Mouse (Mus musculus) inflammation-experienced regulatory T-cells, adult 6 months (primary cell): ENCODE measurements around the gene Kcna2. TPM values are rescaled to one million over a fixed set of nuclear protein-coding genes. Genes with fewer than 3 reads are reported as not detected.

Experiments
- ATAC-seq: one replicate; pipeline ENCODE4 v1.8.0; 2017
- polyA plus RNA-seq, 3 experiments: library from polyadenylated mRNA; unstranded; fragments of 100-300 nt; shearing (Covaris generic); gene quantifications; one replicate each; pipeline ENCODE4 v1.2.1; 2017

Gene Kcna2
- polyA plus RNA-seq, 3 experiments from 2014 or later, result 0.06 to 0.38 (median 0.28) TPM

DNA sequence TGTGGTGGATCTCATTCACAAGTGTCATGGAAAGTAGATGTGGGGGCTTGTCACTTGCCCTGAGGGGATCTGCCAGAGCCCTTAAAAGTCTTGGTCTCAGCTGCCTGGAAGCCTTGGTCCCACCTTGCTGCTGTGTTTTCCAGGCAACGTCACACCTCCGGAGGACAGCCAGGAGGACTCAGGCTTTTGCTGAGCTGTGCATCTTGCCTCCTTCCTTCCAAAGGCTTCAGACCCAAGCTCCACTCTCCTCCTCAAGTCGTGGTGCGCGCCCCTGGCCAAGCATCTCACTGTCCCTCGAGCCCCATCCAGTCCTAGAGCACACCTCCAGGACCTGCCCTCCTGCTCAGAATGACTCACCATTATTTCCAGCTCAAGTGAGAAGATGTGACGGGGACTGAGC, 2.1 kb downstream of the Kcna2 start:
- no peak for ATAC-seq

DNA sequence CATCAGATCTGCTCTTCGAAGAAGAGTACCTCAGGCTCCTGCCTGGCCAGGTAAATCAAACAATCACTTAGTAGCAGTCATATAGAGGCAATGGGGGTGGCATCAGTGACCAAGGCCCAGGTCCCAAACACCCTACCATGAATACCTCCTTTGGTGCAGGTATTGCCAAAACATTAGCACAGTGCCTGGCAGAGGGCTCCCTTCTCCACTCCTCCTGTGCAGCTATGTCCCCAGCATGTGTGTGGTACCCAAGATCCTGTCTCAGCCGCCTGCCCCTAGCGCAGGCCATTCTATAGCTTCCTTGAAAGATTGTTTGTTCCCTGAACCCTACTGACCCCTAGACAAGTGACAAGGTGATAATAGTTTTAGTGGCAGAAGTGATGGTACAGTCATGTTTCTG, 2.5 kb downstream of the Kcna2 start:
- ATAC-seq, result no peak

DNA sequence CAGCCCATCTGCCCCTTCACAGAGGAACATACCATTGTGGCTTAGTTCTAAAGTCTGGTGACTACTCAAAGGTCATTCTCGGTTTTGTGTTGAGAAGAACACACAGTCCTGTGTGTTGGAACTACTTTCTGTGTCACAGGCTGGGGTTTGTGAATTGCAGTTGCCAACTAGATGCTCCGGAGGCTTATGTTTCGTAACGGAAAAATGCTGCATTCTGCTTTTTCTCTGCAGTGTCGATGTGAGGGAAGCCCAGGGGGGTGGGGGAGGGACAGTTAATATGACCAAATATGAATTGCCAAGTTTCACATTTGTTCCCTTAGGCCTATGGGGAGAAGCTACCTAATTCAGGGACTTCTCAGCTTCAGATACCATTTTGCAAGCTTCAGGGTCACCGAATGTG, 5.0 kb downstream of the Kcna2 start:
- no peak for ATAC-seq

DNA sequence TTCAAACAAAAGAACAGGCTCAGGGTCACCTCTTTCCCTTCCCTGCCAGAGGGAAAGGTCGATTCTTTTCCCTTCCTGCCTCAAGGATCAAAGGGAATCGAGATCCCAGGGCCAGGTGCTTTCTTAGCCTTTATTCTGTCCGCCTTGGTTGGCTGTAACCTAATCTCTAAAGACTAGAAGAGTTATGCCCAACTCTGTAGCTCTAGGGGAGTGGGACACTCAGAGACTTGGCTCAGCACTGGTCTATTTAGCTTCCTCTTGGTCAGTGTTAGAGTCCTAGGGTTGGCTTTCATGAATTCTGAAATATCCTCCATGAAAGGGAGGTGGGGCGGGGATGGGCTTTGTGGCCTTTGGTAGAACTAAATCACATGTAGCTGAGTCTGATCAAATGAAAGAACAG, 11.6 kb downstream of the Kcna2 start:
- ATAC-seq, result no peak

DNA sequence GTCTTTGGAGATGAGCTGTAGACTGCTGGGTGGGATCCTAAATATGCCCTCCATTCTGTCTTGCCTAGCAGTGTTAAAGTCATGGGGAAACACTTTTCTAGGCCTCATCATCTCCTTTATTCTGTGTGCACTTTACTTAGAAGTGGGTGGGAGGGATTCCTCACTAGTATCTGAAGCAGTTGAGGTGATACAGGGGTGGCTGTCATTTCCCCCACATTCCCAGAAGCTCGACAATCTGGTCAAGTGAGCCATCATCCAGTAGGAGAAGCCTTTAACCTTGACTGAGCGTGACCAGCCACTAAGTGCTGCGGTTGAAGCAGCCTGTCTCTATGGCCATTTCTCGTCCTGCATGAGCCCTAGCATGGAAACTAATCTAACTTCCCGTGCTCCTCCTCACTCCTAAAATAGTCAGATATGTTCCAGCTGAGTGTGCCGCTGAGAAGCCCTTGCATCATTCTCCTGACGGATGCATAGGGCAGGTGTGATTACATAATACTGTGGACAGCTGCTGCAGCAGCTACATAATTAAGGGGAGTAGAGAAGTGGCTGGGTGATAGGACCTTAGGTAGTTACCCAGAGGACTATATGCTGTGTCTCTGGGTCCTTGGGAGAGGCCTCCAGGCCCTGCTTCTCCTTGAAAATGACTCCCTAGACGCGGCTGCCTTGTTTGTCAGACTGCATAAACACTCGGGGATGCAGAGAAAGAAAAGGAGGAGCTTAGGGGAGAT, 12.2 kb downstream of the Kcna2 start:
- ATAC-seq, result no peak

DNA sequence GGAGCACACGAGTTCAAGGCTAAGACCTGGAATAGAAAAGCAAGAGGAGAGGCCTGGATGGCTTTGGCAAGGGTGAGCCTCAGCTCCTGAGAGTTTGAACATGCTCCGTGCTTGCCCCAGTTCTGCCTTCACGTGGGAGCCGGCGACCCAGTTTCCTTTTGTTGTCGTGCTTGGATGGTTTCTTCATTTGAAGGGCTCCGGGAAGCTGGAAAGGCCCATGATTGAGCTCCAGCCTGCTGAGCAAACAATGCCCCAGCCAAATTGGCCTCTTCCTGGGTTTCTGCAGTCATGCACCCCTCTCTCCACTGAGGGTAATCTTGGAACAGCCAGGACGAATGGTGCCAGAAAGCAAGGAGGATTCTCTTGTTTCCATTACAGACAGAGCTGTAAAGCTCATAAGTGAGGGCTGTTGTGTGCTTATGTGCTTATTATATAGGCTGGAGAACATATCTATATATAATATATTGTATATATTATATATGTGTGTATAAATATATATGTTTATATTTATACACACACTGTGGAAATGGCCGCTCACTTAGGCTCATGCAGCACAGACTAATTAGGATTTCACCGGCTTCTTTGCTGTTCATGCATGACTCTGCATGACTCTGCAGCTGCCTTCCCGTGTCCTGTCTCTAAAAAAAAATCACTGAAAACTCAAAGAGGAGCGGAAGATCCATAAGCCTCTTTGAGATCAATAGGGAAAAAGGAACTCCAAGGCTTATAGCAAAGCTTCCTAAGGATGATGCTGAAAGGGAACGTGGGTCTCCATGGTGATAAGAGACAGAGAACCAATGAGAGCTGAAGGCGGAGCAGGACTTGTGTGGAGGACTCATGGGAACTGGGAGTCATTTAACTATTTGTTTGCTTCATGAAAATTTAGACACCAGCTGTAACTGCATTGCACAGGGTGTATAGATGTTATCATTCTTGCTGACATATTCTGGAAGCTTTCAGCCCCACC, 13.1 kb downstream of the Kcna2 start:
- ATAC-seq, result no peak

DNA sequence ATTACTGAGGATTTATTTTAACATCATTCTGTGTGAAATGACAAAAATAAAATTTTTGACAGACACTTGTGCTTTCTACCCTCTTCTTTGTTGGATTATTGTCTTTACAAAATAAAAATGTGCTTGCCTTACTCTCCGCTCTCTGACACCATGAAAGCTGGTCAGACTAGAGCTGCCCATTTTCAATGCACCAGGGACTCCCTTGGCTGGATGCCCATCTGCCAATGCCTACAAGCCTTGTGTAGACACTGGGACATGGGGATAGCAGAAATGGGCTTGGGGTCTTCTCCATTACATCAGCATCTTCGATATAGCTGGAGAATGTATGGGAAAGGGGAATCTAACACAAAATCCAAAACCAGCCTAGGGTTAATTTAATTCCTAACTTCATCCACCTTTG, 14.0 kb downstream of the Kcna2 start:
- no peak for ATAC-seq

DNA sequence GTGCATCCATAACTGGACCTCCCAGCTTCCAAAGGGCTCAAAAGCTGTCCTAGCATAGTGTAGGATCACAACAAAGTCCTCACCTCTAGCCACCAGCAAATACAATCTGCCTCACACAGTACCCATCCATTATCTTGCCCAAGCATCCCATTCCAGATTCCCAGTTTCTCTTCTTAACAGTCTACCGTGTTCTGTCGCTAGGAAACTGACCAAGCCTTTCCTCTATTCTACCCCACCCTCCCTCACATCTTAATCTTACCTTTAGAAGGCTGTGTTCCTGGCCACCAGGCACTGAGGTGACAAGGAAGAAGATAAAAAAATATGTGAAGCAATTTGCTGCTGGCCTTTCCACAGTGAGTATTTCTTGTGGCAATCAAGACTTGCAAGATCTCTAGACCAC, 14.8 kb downstream of the Kcna2 start:
- no peak for ATAC-seq

DNA sequence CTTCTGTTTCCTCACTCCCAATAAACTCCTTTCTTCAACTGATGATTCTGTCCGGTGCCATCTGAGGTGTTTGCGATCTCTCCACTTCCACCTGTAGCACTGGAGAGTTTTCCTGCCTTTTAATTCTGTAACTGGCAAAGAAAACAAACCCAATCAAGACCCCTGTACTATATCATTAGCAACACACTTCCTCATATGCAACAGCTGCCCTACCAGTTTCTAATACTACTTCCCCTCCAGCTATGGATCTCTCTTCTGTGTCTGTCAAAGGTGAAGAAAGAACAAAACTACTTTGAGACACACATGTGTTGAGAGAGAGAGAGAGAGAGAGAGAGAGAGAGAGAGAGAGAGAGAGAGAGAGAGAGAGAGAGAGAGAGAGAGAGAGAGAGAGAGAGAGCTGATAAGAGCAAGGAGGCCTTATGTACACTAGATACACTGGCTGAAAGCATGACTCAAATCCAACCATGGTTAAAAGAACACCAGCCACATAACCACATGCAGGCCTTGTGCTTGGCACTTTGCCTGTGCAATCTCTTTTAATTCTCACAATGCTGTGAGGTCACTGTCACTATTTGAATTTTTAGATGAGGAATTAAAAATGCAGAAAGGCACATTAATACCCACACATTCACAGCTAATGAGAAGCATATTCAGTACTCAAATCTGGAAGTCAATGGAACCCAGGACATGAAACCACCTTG, 19.1 kb downstream of the Kcna2 start:
- ATAC-seq, result no peak

DNA sequence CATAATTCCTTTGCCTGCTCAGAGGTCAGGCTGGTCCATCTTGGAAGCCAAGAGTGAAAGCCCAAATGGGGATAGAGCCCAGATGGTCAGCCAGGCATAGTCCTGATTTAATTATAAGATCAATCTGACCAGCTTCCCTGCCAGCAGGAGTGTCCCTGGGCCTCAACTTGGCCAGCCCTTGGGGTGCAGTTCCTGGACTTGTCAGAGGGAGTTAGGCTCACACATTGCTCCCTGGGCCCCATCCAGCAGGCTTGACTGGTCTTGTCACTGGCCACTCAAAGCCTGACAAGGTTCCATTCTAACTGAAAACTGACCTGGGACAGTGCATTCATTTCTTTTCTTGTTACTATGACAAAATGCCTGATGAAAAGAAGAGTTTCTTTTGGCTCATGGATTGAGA, 21.4 kb downstream of the Kcna2 start:
- ATAC-seq, result no peak

DNA sequence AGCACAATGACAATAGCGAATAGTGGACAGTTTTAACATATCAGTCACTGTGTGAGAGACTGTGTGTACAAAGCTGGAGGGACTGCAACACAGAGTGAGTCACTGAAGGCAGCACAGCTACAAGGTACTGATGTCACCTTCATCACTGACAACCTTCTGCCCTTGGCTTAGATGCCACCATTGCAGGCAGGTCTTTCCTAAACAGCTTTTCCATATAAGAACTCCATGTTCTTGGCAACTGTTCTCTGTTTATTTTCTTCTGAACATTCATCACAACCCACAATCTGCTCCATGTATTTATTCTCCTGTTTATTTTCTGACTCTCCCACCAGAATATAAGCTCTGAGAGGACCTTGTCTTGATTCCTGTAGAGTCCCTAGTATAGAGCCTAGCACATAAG, 26.7 kb downstream of the Kcna2 start:
- ATAC-seq, result no peak

DNA sequence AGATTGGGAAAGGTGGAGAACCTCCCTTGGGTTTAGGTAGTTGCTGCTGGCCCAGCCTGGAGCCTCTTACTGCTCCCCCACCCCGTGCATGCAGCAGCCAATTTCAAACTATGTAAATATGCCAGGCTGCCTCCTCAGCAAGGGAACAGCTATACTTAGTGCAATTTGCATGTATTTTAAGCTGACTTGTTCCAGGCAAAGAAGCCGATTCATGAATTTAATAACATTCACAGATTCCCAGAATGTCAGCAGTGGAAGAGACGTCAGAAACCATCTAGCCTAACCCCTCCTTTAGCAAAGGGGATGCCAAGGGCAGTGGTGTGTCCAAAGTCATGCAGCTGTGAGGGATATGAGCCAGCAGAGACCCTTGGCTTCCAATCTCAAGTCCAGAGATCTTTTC, 27.5 kb downstream of the Kcna2 start:
- no peak for ATAC-seq

DNA sequence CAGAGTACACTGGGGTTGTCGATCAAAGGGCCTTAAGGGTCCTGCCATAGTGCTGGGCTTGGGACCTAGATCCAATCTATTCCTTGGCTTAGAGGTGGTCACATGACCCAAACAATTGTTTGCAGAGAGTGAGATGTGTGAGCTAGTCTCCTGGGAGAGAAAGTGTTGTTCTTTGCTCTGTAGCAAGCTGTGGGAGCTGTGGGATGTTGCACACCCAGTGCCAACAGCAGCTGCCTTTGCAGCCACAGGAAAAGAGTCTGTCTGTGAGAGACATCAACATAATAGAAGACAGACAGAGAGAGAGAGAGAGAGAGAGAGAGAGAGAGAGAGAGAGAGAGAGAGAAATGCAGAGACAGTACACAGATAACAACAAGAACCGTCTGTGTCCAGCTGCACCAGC, 28.3 kb downstream of the Kcna2 start:
- no peak for ATAC-seq

DNA sequence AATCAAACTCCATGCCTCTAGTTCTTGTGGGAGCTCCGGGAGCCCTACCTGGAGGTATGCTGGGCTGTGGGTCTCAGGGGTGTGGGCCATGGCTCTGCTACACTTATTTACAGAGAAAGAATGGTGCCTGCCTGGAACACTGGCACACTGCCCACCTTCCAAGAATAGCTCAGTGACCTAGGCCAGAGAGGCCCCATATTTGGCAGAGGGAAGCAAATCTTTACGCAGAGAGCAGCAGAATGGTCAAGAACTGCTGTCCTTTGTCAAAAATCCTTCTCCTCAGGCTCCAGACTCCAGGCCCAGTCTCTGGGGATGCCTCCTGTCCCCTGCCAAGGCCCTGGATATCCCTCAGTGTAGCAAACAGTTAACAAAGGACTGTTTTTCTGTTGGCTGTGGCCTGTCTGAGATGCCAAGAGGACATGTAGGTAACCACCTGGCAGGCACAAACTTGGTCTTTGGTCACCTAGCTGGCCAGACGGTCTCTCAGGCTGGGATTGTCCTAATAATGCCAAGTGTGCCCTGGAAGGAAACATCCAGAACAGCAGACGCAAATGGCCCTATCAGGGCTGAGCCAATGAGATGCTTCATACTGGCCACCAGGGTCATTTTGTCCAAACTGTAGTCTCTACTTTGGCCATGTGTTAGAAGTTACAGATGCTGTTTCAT, 29.8 kb downstream of the Kcna2 start:
- no peak for ATAC-seq

DNA sequence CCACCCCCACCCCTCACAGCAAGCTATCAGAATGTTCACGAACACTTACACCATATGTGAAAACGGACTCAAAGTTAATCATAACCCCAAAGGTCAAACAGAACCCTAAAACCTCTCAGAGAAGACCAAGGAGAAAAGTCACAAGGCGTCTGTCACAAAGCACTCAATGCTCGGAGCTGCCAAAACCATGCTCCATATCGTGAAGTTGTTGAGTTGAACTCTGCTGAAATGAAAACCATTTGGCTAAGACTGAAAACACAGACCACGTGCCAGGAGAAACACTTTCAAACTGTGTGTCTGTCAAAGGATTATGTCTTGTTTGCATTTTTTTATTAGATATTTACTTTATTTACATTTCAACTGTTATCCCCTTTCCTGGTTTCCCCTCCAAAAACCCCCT, 30.9 kb downstream of the Kcna2 start:
- no peak for ATAC-seq

DNA sequence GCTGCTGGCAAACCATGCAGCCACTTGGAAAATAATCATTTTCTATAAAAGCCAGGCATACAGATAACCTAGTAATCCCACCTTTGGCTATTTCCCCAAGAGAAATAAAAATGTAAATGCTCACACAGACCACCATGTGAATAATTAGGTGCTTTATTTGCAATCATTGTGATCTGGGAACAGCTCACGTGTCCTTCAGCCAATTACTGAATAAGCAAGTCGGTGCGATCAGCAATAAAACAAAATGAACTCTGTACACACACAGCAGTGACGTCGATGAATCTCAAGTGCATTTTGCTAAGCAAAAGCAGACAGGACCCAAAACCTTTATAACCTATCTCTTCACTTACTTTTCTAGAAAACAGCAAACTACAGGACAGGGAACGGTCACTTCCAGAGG, 31.7 kb downstream of the Kcna2 start:
- no peak for ATAC-seq

DNA sequence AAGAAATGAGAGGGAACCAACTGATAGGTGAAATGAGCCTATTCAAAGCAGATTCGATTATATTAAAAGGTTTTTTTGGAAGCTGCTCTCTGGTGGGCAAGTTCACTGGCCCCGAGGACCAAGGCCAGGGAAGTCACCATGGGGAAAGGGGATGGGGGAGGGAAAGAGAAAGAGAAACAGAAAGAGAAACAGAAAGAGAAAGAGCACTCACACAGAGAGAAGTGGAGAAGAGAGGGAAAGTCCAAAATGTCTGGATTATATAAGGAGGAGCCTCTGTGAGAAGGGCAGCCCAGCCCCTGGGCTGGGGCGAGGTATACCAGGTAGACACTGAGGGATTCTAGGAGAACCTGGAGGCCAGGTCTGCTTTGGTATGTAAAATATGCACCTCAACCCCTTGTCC, 33.5 kb downstream of the Kcna2 start:
- no peak for ATAC-seq

DNA sequence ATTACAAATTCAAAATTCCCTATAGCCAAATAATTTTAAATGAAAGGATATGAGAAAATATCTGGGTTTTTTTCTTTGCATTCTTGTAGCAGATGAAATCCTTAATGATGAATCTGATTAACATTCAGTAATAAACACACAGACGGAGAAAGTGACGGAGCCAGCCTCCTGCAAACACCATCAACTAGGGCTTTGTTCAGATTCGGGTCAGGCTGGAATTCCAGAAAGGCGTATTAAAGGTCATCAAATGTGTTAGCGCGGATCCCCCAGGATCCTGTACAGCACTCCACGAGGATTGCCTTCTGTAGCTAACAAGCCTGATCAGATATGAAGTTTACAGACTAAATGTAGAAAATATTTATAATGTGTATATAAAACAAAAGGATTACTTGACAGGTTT, 46.2 kb downstream of the Kcna2 start:
- ATAC-seq, result no peak

DNA sequence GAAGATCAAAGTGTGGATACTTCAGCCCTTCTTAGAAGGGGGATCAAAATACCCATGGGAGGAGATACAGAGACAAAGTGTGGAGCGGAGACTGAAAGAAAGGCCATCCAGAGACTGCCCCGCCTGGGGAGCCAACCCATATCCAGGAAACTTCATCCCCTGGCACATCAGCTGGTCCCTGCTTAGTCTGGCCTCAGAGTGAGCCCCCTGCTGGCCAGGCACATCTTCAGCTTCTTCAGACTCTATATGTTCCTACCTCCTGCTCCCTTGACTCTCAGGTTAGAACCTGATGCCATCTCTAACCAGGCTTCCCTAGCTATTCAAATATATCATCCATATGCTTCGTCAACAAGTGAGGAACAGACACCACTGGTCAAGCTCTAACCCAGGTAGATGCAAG, 48.1 kb downstream of the Kcna2 start:
- ATAC-seq, result no peak

DNA sequence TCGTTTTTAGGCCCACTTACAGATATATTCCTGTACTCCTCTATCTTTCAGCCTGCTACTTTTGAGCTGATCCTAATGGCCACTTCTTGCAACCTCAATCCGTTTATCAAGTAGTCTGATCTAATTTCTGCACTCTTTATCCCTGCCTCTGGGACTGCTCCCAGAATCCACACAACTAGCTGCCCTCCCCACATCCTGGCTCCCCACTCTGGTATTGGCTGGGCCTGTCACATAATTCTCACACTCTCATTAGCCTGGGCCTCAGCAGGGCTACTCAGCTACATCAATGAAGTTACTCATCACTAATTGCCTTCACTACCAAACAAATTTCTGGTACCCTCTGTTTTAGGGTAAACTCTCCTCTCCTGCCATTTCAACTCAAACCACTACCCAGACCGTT, 49.5 kb downstream of the Kcna2 start:
- no peak for ATAC-seq

DNA sequence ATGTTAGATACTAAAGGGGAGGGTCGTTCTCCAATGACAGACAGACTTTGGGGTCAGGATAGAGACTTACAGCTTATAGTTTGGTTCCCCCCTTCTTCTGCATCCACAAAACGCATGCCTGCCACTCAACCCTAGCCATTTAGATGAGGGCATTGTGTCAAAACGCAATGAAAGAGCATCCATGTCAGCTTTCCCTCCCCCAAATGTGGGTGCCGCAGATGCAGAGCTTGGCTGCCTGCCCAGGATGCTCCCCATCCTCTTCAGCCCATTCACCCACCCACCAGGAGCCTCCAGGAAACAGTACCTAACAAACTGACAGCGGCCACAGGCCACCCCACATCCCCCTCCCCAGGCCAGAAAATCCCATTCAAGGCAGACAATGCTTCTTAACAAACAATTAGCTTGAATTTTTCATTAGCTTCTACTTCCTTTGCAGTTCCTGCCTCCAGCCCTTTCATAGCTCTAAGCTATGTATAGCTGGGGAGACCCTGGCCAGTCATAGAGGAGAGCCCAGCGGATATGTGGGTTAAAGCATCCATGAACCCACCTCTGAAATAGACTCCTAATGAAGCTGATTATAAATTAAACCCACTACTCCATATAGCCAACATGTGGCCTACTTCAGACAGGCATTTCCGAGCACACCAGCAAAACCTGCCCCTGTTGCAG, 50.1 kb downstream of the Kcna2 start:
- no peak for ATAC-seq
